ENCODE assay signal across 14 mouse cellular contexts in the genomic region with DNA sequence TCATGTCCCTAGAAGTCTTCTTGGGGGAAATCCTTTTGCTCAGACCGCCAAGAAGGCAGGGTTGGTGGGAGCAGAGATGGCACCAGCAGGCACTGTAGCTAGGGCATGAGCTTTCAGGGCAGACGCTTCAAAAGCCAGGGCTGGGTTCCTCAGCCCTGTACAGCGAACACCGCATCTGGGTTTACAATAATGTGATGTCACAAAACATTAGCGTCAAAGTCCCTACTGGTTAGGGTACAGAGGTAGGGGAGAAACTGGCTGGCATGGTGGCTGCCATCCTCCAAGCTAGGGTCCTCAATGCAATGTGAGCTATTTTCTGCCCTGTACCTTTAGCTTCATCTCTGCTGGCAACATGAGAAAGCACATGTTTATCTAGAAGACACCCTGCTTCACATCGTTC. TPM values are rescaled to one million over a fixed set of nuclear protein-coding genes. Genes with fewer than 3 reads are reported as not detected.
"Had no signal": no experiment of that assay in that cellular context is flagged by ENCODE, and none has a peak within 500 bp of the region (broad histone marks: within the 10 kb centered on the region; RNA-seq: fewer than 3 reads in every experiment).

No protein-coding gene starts in this region.

- H3K27ac ChIP-seq: hindbrain, embryonic 15.5 days; kidney, postnatal 0 days; midbrain, embryonic 15.5 days; neural tube, embryonic 13.5 days had no signal

- H3K27me3 ChIP-seq: hindbrain, embryonic 15.5 days; midbrain, embryonic 15.5 days; neural tube, embryonic 13.5 days had no signal

- H3K9ac ChIP-seq: hindbrain, embryonic 15.5 days; midbrain, embryonic 15.5 days; neural tube, embryonic 13.5 days had no signal

- ATAC-seq: midbrain, embryonic 15.5 days had no signal

- H3K4me1 ChIP-seq: hindbrain, embryonic 15.5 days; midbrain, embryonic 15.5 days had no signal

- H3K4me2 ChIP-seq: hindbrain, embryonic 15.5 days; liver, embryonic 11.5 days; midbrain, embryonic 11.5 days; midbrain, embryonic 15.5 days; neural tube, embryonic 13.5 days had no signal

- H3K36me3 ChIP-seq: hindbrain, embryonic 15.5 days; limb, embryonic 10.5 days; midbrain, embryonic 15.5 days; neural tube, embryonic 13.5 days had no signal

- H3K9me3 ChIP-seq: hindbrain, embryonic 15.5 days; limb, embryonic 10.5 days; midbrain, embryonic 15.5 days; neural tube, embryonic 13.5 days had no signal

- DNase-seq: kidney, adult 9 months; kidney, postnatal 36 days; lung, postnatal 4 days had no signal

- H3K4me3 ChIP-seq: hindbrain, embryonic 15.5 days; left cerebral cortex, adult 2 months; limb, embryonic 10.5 days; midbrain, embryonic 15.5 days; neural tube, embryonic 13.5 days had no signal

RNA-seq across cellular contexts. Expression of gene Calhm3, which starts 45.5 kb away (rescaled TPM):
- polyA plus RNA-seq: hindbrain, embryonic 15.5 days; kidney, postnatal 0 days; limb, embryonic 10.5 days; limb, embryonic 14.5 days; liver, embryonic 11.5 days; liver, embryonic 16.5 days; lung, embryonic 16.5 days; midbrain, embryonic 11.5 days; midbrain, embryonic 15.5 days; neural tube, embryonic 13.5 days had no signal

RNA-seq across cellular contexts. Expression of gene Calhm1, which starts 59.0 kb away (rescaled TPM):
- polyA plus RNA-seq: hindbrain, embryonic 15.5 days; kidney, postnatal 0 days; limb, embryonic 10.5 days; limb, embryonic 14.5 days; liver, embryonic 11.5 days; liver, embryonic 16.5 days; lung, embryonic 16.5 days; midbrain, embryonic 11.5 days; midbrain, embryonic 15.5 days; neural tube, embryonic 13.5 days had no signal
